Mouse (Mus musculus): ENCODE measurements around the gene Gm16181.
A peak's percentile ranks its signal among the peaks of the same experiment; 100 is the strongest.

The Gm16181 gene

DNA sequence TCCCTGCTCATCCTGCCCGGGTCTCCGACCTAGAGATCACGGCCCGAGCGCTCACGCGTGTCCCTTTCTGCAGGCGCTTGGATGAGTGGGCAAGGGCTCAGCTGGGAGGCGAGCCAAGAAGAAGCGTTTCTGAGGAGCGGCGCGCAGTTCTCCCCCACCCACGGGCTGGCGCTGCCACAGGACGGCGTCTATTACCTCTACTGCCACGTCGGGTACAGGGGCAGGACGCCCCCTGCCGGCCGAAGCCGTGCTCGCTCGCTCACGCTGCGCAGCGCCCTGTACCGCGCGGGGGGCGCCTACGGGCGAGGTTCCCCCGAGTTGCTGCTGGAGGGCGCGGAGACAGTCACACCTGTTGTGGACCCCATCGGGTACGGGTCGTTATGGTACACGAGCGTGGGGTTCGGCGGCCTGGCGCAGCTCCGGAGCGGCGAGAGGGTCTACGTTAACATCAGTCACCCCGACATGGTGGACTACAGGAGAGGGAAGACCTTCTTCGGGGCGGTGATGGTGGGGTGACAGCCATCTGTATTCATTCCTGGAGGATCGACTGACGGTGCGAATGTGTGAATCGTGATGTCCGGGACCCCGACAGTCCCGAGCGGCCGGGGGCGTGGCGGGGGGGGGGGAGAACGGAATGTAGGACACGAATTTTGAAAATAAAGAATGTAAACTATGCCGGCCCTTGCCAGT is 24.9 kb upstream of the Gm16181 start:
- DNase-seq = peak; percentile 98

DNA sequence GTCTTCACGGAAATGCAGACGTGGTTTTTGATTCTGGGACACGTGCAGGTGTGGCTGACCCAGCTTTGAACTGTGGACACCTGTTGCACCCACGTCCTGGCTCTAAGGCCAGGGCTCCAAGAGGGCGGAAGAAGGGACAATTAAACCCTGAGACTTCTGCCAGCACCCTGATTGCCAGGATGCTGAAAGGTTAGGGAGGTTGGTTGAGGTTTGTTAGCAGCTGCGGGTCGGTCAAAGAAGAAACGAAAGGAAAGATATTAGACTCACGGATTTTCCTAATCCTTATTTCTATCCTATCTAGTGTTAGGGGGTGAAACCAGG is 24.4 kb upstream of the Gm16181 start:
- peak; percentile 56 for DNase-seq

DNA sequence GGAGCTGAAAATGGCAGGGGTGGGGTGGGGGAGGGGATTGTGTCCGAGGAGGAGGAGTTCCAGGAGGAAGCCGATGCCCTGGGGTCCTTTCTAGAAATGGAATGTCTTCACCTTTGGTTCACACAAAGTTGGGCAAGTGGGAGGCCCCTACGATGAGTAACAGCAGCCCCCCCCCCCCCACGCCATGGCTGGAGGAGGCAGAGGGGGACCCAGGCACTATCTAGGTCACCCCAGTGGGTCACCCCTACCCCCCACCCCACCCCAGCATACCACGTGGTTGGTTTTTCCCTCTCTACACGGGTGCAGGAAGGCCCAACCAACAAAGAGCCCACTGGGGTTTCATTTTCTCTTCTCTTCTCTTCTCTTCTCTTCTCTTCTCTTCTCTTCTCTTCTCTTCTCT is 23.5 kb upstream of the Gm16181 start:
- DNase-seq = no peak

DNA sequence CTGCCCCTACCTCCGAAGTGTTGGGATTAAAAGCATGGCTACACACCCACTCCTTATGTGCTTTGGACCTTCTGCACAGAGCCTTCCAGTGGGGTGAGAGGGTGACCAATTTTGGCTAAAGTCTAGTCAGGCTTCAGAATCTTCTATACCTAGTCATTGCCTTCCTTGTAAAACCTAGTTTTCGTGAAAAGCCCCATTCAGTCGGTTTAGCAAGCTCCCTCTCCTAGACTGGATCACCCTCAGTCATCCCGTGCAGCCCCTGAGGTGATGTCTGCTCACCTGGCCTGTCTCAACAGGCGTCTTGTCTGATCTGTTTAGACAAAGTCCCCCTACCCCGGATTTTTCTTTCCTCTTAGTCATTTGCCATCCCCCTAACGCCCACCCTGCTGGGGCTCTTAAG is 22.6 kb upstream of the Gm16181 start:
- DNase-seq = no peak

DNA sequence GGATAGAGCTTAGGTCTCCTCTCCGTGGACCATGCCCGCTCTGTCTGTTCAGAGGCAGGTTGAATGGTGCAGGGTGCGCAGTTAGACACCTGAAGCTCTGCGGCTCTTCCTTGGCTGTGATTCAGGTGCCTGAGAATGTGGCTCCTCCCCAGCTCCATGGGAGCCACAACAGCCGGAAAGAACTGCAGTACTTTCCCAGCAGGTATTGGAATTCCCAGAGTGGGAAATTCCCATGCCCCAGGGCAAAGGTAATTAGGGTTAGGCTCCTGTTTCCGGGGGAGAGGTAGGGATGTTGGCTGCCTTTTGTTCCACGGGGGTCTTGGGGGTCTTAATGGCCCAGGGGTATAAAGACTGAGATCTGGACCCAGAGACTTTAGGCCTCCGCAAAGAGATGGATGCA is 21.7 kb upstream of the Gm16181 start:
- DNase-seq = no peak

DNA sequence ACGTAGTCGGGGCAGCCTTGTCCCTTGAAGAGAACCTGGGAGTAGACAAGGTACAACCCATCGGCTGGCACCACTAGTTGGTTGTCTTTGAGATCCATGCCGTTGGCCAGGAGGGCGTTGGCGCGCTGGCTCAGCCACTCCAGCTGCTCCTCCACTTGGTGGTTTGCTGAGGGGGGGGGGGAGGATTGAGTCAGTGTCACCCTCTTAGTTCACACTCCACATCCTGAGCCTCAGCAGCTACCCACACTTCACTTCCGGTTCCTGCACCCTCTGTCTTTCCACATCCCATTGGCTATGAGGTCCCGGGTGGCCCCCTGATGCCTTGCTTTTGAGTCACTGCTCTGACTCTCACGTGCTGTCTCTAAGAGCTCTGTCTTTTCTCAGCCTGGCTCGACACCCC is 20.2 kb upstream of the Gm16181 start:
- peak; percentile 82 for DNase-seq

DNA sequence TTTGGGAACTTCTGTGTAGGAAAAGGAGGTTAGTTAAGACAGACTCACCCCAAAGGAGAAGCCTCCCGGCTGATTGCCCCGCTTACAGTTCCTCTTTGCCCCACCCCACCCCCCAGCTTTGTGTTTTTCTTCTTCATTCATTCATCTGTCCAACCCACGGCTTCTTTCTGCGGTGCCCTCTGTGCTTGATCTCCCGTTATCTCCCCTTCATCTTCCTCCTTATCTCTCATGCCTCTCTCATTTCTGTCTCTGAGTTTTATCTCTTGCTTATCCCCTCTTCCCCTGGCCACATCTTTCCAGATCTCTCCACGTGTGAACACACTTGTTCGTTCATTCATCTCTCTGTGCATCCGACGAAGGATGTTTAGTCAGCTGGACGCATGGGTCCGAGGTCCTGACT is 19.5 kb upstream of the Gm16181 start:
- no peak for DNase-seq

DNA sequence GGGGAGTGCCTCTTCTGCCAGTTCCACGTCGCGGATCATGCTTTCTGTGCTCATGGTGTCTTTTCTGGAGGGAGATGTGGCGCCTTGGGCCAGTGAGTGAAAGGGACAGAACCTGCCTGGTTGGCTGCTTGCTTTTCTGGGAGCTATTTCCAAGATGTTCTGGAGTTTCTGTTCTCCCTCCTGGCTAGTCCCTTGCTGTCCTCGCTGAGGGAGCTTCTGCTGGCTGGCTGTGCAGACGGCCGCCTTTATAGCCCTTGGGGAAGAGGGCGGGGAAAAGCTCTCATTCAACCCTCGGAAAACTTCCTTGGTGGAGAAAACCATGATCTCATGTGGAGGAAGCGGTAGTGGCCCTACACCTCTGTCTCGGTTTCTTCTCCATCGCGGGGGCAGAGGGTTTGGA is 18.8 kb upstream of the Gm16181 start, which contains the start of gene Tnf:
Gene Tnf, minus strand, starts transcription at position 221 of the 400 bp plus-strand sequence.
- peak; percentile 79 for DNase-seq

DNA sequence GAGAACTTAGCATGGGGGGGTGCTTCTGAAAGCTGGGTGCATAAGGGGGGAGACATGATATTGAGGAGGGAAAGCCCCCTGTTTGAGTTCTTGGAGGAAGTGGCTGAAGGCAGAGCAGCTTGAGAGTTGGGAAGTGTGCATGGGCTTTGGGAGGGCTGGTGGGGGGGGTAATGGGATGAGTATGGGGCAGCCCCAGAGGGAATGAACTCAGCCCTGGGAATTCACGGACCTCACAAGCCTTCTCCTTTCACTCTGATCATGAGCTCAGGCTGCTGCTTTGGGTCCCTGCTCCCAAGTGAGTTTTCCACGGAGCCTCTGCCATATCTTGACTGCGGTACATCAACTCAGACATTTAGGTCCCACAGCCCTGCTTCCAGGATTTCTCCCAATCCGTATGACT is 18.2 kb upstream of the Gm16181 start:
- DNase-seq = no peak

DNA sequence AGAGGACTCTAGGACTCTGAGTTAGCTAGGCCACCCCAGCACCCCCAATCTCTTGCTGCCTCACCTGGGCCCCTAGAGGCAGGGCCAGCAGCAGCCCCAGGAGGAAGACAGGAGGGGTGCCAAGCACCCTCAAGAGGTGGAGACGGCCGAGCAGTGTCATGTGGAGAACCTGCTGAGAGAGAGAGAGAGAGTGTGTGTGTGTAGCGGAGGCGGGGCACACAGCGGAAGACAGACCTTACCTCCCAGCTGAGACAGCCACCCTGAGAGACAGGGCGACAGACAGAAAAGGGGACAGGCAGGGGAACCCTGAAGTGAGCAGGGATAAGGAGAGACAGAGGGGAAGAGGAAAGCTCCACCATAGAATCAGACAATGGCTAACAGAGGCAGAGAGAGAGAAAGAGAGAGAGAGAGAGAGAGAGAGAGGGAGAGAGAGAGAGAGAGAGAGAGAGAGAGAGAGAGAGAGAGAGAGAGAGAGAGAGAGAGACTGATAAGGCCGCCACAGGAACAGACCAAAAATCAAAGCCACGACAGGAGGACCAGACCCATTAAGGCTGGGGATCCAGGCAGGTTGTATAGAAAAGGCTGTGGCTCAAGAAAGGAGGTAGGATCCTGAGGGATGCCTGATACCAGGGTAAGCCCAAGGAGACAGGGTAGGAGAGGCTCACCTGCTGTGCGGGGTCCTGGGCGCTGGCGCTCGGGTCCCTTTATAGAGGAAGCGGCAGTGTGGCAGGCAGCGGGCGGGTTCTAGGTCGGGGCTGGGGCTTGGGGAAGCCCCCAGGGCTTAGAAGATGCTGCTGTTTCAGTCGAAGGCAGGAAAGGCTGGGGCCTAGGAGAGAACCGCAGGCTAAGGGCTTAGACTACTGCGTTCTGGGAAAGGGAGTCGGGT is 15.9 kb upstream of the Gm16181 start, which contains the start of gene Lta:
Gene Lta, minus strand, starts transcription at position 858 of the 886 bp plus-strand sequence.
- DNase-seq = peak; percentile 81

DNA sequence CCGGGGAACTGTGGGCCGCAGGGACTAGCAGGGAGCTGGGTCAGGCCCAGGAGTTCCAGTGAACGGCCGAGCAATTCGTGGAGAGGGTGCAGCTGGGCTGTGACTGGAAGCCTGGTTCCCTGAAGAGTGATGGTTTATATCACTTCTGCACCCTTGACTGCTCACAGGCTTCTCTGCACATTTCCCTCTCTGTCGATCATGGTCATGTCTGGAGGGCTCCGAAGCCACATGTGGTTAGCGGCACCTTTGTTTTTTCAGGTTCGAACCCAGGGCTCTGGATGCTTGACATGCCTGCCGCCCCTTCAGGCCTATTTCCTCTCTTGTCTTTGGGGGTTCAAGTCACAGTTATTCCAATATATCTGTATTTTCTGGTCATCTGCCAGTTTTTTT is 15.3 kb upstream of the Gm16181 start:
- no peak for DNase-seq

DNA sequence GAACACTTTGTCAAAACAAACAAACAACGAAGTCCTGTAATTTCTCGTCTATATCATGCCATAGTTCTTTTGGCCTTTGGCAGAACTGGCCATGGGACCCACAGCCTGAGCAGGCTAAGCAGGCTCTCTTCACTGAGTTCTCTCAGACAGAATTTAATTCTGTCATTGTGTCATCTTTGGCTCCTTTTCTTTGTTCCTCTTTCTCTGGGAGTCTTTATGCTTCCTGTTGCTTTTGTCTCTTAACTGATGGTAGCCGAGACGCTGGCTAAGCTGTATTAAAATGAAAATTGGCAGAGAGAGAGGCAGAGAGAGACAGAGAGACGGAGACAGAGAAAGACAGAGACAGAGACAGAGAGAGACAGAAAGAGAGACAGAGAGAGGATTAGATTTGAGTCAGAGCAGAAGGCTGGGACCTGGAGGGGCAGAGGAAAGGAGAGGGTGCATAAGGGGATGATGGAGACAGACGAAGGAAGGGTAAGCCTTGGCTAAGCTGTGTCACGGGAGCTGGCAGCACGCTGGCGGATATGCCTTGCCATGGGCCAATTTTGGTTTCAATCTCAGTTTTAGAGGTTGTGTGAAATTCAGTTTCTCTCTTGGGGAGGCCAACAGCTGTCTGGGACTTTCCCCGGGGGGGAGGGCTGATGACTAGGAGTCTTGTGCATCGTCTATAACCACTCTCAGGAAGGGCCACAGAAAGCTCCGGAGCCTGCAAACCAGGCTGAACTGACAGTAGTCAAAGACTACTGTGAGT is 10.7 kb upstream of the Gm16181 start:
- DNase-seq = peak; percentile 49

DNA sequence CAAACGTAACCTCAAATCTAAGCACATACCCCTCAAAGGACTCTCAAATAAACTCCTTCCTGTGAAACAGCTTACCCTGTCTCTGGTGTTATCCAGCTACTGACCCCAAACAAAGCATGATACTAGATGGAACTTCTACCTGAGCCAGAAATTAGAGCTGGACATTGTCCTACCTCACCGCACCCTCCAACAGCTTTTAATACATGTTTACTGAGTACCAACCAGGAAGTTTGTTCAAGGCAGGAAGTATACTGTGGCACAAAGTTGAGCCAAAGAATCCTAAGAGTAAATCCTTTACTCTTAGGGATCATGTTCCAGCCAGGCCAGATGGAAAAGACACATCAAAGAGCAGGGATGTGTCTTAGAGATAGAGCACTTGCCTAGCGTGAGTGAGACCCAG is 10.0 kb upstream of the Gm16181 start:
- no peak for DNase-seq

DNA sequence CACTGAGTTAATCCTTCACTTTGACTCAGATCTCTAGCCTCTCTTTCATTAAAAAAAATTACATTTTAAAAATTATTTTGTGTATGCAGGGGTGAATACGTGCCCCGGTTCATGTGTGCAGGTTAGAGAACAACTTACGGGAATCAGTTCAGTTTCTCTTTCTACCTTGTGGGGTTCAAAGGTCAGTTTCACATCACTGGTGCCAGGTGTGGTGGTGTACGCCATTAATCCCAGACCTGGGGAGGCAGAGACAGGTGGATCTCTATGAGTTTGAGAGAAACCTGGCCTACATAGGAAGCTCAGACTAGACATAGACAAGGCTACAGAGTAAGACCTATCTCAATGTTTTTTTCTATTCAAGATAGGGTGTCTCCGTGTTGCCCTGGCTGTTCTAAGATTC is 7.6 kb upstream of the Gm16181 start:
- DNase-seq = no peak

DNA sequence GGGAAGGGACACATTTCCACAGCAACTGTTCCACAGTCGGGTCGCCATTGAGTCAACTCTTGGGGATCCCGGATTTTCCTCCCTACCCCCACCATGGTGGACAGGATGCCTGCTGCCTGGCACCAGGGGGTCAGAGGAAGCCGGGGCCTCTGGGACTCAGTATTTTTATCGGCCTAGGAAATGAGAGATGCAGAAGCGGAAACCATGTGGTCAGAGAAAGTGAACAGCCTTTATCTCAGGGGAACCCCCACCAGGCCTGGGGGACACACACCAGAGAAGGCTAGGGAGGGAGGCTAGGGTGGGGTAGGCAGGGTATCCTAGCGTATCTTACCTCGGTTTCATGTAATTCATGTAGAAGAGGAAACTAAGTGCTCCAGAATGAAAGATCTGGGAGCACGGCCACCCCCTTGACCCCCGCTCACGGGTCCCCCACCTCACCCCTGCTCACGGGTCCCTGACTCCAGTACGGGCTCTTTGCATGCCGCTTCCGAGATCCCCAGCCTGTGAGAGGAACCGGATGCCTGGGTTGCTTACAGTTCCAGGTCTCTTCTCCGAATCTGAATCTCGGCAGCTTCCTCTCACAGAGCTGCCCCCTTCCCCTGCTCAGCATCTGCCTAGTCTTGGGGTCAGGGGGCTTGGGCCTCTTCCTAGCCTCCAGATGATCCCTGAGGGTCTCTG is 2.0 kb upstream of the Gm16181 start:
- DNase-seq = peak; percentile 48

DNA sequence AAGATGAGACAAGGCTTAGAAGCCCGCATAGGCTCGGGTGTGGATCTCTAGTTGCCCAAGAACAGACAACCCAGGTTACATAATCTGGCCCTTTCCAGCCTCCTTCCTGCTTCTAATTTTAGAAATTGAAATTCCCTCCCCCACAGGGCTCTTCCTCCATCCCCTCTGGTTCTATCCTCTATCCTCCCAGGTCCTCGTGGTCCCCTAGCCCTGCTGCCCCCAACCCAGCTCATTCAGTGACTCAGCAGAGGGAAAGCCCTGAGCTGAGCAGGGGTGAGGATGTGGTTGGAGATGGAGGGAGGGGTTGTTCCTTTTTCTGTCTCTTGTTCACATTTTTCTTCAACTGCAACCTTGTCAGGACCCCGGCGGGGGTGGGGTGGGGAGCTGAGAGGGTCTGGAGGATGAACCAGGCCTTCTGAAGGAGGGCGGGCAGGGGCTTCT is 1.0 kb upstream of the Gm16181 start:
- peak; percentile 74 for DNase-seq

DNA sequence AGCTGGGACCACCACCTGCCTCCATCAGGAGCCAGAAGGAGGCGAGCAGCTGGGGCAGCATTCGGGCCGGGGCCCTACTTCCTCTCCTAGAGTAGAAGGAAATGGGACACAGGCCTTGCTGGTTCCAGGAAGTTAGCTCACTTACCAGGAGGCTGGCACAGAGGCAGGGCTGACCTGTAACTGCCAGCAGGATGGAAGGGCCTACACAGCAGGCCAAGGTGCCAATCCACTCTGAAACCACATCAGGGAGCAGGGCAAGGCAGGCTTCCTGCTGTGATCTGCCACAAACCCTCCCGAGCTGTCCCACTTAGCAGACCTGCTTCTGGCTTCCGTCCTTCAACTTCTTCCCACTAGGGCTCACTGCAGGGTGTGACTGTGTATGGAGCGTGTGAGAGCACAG is 1.7 kb downstream of the Gm16181 start:
- DNase-seq = peak; percentile 76

DNA sequence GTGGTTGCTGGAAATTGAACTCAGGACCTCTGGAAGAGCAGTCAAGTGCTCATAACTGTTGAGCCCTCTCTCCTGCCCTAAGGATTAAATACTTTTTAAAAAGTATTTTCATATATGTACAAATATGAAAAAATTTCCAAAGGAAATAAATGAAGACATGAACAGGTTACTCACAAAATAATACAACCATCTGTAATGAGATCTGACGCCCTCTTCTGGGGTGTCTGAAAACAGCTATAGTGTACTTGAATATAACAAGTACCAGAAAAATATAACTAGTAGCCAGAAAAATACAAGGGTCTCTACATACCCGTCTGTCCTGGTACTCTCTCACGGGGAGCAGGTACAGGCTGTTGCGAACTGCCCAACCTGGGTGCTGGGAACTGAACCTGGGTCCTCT is 4.0 kb downstream of the Gm16181 start:
- no peak for DNase-seq

DNA sequence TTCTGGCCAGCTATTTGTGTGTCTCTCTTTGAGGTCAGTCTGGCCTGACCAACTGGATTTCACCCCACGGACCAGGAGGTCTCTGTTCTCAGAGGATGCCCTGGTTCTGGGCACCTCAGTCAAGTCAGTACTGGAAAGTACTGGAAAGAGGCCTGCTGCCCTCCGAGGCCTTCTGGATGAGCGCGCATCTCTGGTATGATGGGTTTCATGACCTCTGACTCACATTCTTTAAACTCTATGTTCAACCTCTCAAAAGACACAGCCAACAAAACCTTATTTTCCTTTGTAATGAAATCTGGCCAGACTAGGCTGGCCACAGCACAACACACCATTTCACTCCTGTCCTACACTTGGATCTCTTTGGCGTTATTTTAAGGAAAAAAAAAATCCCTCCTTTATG is 4.8 kb downstream of the Gm16181 start:
- DNase-seq = no peak

DNA sequence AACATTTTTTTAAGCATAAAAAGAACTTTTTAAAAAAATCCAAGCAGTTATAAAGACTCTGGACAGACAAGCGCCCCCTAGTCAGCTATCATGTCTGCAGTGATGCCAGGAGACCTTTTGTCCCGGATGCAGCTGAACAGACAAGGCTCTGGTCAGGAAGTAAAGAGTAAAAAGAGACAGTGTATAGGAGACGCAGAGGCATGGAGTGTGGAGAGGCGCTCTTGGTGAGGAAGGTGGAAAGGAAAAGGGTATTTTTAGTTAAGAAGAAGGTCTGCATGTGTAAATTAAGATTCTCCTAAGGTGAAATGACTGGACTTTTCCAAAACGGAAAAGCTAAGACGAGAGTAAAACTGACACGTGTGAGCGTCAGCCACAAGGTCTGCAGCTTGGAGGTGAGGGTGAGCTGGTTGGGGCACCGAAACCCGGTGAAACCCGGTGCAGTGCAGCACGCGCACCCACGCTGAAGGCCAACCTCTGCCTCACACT is 6.0 kb downstream of the Gm16181 start:
- DNase-seq = peak; percentile 60

DNA sequence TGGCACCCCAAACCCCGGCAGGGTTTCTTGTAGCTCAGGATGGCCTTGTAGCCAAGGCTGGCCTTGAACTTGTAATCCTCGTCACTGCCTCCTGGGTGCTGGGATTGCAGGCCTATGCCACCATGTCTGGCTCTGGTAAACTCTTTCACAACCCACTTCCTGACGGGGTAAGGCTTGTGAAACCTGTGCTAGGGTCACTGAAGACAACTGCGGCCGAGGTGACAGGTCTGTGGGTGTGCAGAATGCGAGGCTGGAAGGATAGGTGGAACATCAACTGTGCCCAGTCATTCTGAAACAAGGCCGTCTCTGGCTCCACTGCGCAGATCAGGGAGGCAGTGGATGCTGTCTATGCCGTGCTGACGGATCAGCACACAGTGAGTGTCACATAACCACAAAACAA is 10.4 kb downstream of the Gm16181 start:
- no peak for DNase-seq

DNA sequence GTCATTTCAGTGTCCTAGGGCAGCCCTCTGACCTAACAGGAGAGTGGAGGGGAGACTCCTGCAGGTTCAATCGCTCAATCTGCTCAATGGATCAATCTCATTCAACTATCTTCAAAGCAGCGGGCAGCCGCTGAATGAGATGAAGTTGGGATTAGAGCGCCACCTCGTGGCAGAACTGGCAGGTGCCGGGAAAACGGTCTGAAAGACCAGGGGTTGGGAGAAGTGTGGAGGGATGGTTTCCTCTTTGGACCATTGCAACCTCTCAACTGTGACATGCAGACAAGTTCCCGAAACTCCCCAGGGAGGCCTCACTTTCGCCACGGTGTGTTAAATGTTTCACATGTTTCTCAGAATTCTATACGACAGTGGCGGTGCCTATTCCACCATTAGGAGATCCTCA is 11.4 kb downstream of the Gm16181 start:
- peak; percentile 90 for DNase-seq

DNA sequence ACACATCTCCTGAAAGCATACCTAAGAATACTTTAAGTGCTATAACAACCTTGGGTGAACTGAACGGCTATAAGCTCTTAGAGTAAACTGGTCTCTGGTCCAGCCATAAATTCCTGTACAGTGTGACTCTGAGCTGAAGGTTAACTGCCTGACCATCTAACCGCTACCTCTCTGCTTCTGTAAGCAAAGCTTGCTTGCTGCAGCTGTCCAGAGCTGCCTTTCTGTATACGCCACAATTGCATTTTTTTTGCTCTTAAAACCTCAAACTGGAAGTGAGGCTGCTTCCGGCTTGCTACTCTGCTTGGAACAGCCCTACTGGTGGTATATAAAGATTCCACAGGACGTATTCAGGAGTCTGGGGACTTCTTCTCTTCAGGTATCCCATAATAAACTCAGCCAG is 12.0 kb downstream of the Gm16181 start:
- peak; percentile 70 for DNase-seq

Measured in thymus, postnatal 25 days (tissue).